Mouse (Mus musculus) liver, embryonic 12.5 days (tissue): ENCODE results near the gene Atxn3. TPM values are rescaled to one million over a fixed set of nuclear protein-coding genes. Genes with fewer than 3 reads are reported as not detected.
A peak's percentile ranks its signal among the peaks of the same experiment; 100 is the strongest.
"Not testable (repeated sequence)": the region's sequence is repeated elsewhere in the genome, so short reads cannot be mapped to it uniquely, and the experiment has no call there.

ENCODE experiments used
- ATAC-seq: fragments of 200-750 bp; cut with Nextera tagmentation; 2 replicates; pipeline ENCODE4 v1.8.0; 2017; ENCODE audit warnings: moderate number of reproducible peaks, mild to moderate bottlenecking, moderate library complexity
- H3K27ac ChIP-seq: fragments of 300-500 bp; sonication (generic); 2 replicates; pipeline ENCODE4 v1.5.1; 2016; ENCODE audit warnings: mild to moderate bottlenecking
- H3K27me3 ChIP-seq: fragments of 300-500 bp; sonication (generic); replicated peaks from 2 replicates; pipeline ENCODE4 v1.6.1; 2016; ENCODE audit warnings: mild to moderate bottlenecking, moderate library complexity
- H3K36me3 ChIP-seq: fragments of 300-500 bp; sonication (generic); 2 replicates; pipeline ENCODE4 v1.6.1; 2016; ENCODE audit warnings: mild to moderate bottlenecking, moderate library complexity
- H3K4me1 ChIP-seq: fragments of 300-500 bp; sonication (generic); 2 replicates; pipeline ENCODE4 v1.6.1; 2016
- H3K4me2 ChIP-seq: fragments of 300-500 bp; sonication (generic); 2 replicates; pipeline ENCODE4 v1.6.1; 2016; ENCODE audit warnings: mild to moderate bottlenecking, moderate library complexity
- H3K4me3 ChIP-seq: fragments of 300-500 bp; sonication (generic); 2 replicates; pipeline ENCODE4 v1.5.1; 2016; ENCODE audit warnings: mild to moderate bottlenecking, moderate library complexity
- H3K9ac ChIP-seq: fragments of 300-500 bp; sonication (generic); 2 replicates; pipeline ENCODE4 v1.6.1; 2016; ENCODE audit warnings: mild to moderate bottlenecking, moderate library complexity
- H3K9me3 ChIP-seq: fragments of 300-500 bp; sonication (generic); replicated peaks from 2 replicates; pipeline ENCODE4 v1.6.1; 2016; ENCODE audit warnings: mild to moderate bottlenecking, moderate library complexity
- WGBS: fragments of 180-500 bp; shearing (Covaris S2); methylation state at CpG from one replicate; pipeline ENCODE4 v1.1.7; 2016; ENCODE audit not compliant: insufficient replicate concordance; 5-methylcytosine and 5-hydroxymethylcytosine counted together
- polyA plus RNA-seq: library from polyadenylated mRNA; unstranded; fragments of >200 nt; fragmentation: Nextera tagmentation; extraction: Ambion mirVana; gene quantifications from 2 replicates; pipeline ENCODE4 v1.2.1, GENCODE M21; 2016

Atxn3 gene
- polyA plus RNA-seq, 1 experiment from 2014 or later = 12.4 TPM

GRCm38 (mm10) chr12:101977404-101977915 lies 19.4 kb upstream of the Atxn3 start:
- H3K9me3 ChIP-seq = no peaks in the 10 kb centered on the region
- H3K4me2 ChIP-seq = peak overlapping the region; percentile 86
- H3K4me1 ChIP-seq = peaks cover 73% of the 10 kb centered on the region
- ATAC-seq = no peak
- peak overlapping the region; percentile 93 for H3K4me3 ChIP-seq
- no peaks in the 10 kb centered on the region for H3K27me3 ChIP-seq
- peak overlapping the region; percentile 90 for H3K27ac ChIP-seq
- H3K36me3 ChIP-seq = peaks cover 21% of the 10 kb centered on the region
- 68% methylated on average over 10 of the region's 10 CpGs for WGBS
- H3K9ac ChIP-seq = peak overlapping the region; percentile 94

- WGBS = 14% methylated on average over 13 of the region's 13 CpGs
- no peaks in the 10 kb centered on the region for H3K27me3 ChIP-seq
- H3K36me3 ChIP-seq = peaks cover 23% of the 10 kb centered on the region
- H3K9me3 ChIP-seq = no peaks in the 10 kb centered on the region
- H3K4me3 ChIP-seq = peak overlapping the region; percentile 93
- ATAC-seq = no peak
- peaks cover 77% of the 10 kb centered on the region for H3K4me1 ChIP-seq
- H3K27ac ChIP-seq = peak overlapping the region; percentile 90
- H3K9ac ChIP-seq = peak overlapping the region; percentile 94
- peak overlapping the region; percentile 86 for H3K4me2 ChIP-seq
These were observed 18.8 kb upstream of the Atxn3 start for GRCm38 (mm10) chr12:101976651-101977403.

- H3K4me3 ChIP-seq = peak within 1 kb of the TSS; percentile 93
- H3K4me1 ChIP-seq = peaks cover 70% of the 10 kb centered on the region
- H3K27me3 ChIP-seq = no peaks in the 10 kb centered on the region
- no peaks in the 10 kb centered on the region for H3K9me3 ChIP-seq
- under 1% methylated on average over 77 of the region's 77 CpGs for WGBS
- H3K36me3 ChIP-seq = peaks cover 21% of the 10 kb centered on the region
- ATAC-seq = peak; percentile 92
- H3K27ac ChIP-seq = peak within 1 kb of the TSS; percentile 90
- H3K9ac ChIP-seq = peak within 1 kb of the TSS; percentile 94
- peak within 1 kb of the TSS; percentile 86 for H3K4me2 ChIP-seq
These were observed 17.8 kb upstream of the Atxn3 start, which contains the start of gene Cpsf2 for GRCm38 (mm10) chr12:101975601-101976571. Cpsf2 (plus strand) TSS chr12:101975988.

GRCm38 (mm10) chr12:101975167-101975600 lies 17.1 kb upstream of the Atxn3 start:
- Histone ChIP-seq H3K36me3 (peaks cover 24% of the 10 kb centered on the region), H3K4me1 (peaks cover 64% of the 10 kb centered on the region), H3K9me3 (no peaks in the 10 kb centered on the region), H3K4me2 (peak overlapping the region; percentile 86), H3K27me3 (no peaks in the 10 kb centered on the region), H3K4me3 (peak overlapping the region; percentile 93), H3K27ac (peak overlapping the region; percentile 90), H3K9ac (peak overlapping the region; percentile 94)
- ATAC-seq = peak; percentile 57
- WGBS = under 1% methylated on average over 23 of the region's 23 CpGs

GRCm38 (mm10) chr12:101974571-101974970 lies 16.5 kb upstream of the Atxn3 start:
- WGBS = 0% methylated on average over 1 of the region's 1 CpGs
- no peak for ATAC-seq

GRCm38 (mm10) chr12:101972230-101972629 lies 14.2 kb upstream of the Atxn3 start:
- peaks cover 52% of the 10 kb centered on the region for H3K36me3 ChIP-seq
- no peak overlapping the region for H3K4me3 ChIP-seq
- H3K9me3 ChIP-seq = no peaks in the 10 kb centered on the region
- no peak overlapping the region for H3K4me2 ChIP-seq
- H3K27me3 ChIP-seq = no peaks in the 10 kb centered on the region
- WGBS = 83% methylated on average over 3 of the region's 3 CpGs
- peak overlapping the region; percentile 45; the same call in 1 of the 2 replicates for H3K27ac ChIP-seq
- ATAC-seq = no peak
- H3K4me1 ChIP-seq = peaks cover 35% of the 10 kb centered on the region
- H3K9ac ChIP-seq = no peak overlapping the region

More at GRCm38 (mm10) chr12:101974571-101974970, 16.5 kb upstream of the Atxn3 start:
- Histone ChIP-seq H3K4me2 (peak overlapping the region; percentile 86), H3K9me3 (no peaks in the 10 kb centered on the region), H3K27ac (peak overlapping the region; percentile 90), H3K4me1 (peaks cover 58% of the 10 kb centered on the region), H3K4me3 (peak overlapping the region; percentile 93), H3K9ac (peak overlapping the region; percentile 94), H3K36me3 (peaks cover 30% of the 10 kb centered on the region), H3K27me3 (no peaks in the 10 kb centered on the region)

GRCm38 (mm10) chr12:101971311-101971710 lies 13.3 kb upstream of the Atxn3 start:
- 85% methylated on average over 2 of the region's 2 CpGs for WGBS
- no peaks in the 10 kb centered on the region for H3K9me3 ChIP-seq
- no peak overlapping the region for H3K9ac ChIP-seq
- ATAC-seq = no peak
- H3K36me3 ChIP-seq = peaks cover 61% of the 10 kb centered on the region
- no peaks in the 10 kb centered on the region for H3K27me3 ChIP-seq
- H3K4me3 ChIP-seq = no peak overlapping the region
- no peak overlapping the region for H3K4me2 ChIP-seq
- peaks cover 27% of the 10 kb centered on the region for H3K4me1 ChIP-seq
- no peak overlapping the region for H3K27ac ChIP-seq

- 79% methylated on average over 5 of the region's 5 CpGs for WGBS
- H3K4me3 ChIP-seq = peak overlapping the region; percentile 91; the same call in 1 of the 2 replicates
- peak overlapping the region; percentile 77 for H3K4me2 ChIP-seq
- ATAC-seq, H3K9me3 ChIP-seq, H3K27me3 ChIP-seq, H3K36me3 ChIP-seq: not testable (repeated sequence)
- H3K4me1 ChIP-seq = peaks cover 33% of the 10 kb centered on the region
- peak overlapping the region; percentile 46 for H3K9ac ChIP-seq
- peak overlapping the region; percentile 25; the same call in 1 of the 2 replicates for H3K27ac ChIP-seq
These were observed 1.1 kb upstream of the Atxn3 start for GRCm38 (mm10) chr12:101958960-101959780.

GRCm38 (mm10) chr12:101958556-101958955 lies 510 bp upstream of the Atxn3 start:
- Histone ChIP-seq H3K4me3 (peak overlapping the region; percentile 91), H3K4me2 (peak overlapping the region; percentile 77), H3K4me1 (peaks cover 33% of the 10 kb centered on the region), H3K27ac (peak overlapping the region; percentile 25; the same call in 1 of the 2 replicates), H3K9ac (peak overlapping the region; percentile 46), H3K36me3 (peaks cover 3% of the 10 kb centered on the region; the same call in 1 of the 2 replicates), H3K27me3 (no peaks in the 10 kb centered on the region), H3K9me3 (no peaks in the 10 kb centered on the region)
- ATAC-seq = no peak
- 23% methylated on average over 9 of the region's 9 CpGs for WGBS

- no peak for ATAC-seq
- H3K27ac ChIP-seq = peak overlapping the region; percentile 81
- peak overlapping the region; percentile 91 for H3K4me3 ChIP-seq
- peaks cover 3% of the 10 kb centered on the region; the same call in 1 of the 2 replicates for H3K36me3 ChIP-seq
- WGBS = 7% methylated on average over 26 of the region's 26 CpGs
- peak overlapping the region; percentile 90 for H3K9ac ChIP-seq
- H3K9me3 ChIP-seq = no peaks in the 10 kb centered on the region
- H3K27me3 ChIP-seq = no peaks in the 10 kb centered on the region
- H3K4me2 ChIP-seq = peak overlapping the region; percentile 77
- peaks cover 26% of the 10 kb centered on the region for H3K4me1 ChIP-seq
These were observed 736 bp downstream of the Atxn3 start for GRCm38 (mm10) chr12:101957079-101957941.
